Mouse (Mus musculus): ENCODE measurements around the gene Tbx22.

GRCm38 (mm10) chrX:107667664-107668063 is at the start of gene Tbx22:
- no peak for TF ChIP-seq CTCF (conservative IDR thresholded peaks at IDR 0.05; ENCODE audit: low read length)
- no peak for TF ChIP-seq POU5F1 (IDR thresholded peaks at IDR 0.05; ENCODE audit: borderline replicate concordance, low read length)
- TF ChIP-seq NANOG (IDR thresholded peaks at IDR 0.05; ENCODE audit: borderline replicate concordance, low read length): no peak
